Mouse (Mus musculus) skeletal muscle tissue, adult 2 months (tissue): ENCODE measurements around the gene Csrp2.

Source experiments
- DNase-seq: peaks from one replicate; pipeline ENCODE4 v3.0.0-alpha.2; 2012; ENCODE audit warnings: low read depth, low spot score

Csrp2 gene

DNA sequence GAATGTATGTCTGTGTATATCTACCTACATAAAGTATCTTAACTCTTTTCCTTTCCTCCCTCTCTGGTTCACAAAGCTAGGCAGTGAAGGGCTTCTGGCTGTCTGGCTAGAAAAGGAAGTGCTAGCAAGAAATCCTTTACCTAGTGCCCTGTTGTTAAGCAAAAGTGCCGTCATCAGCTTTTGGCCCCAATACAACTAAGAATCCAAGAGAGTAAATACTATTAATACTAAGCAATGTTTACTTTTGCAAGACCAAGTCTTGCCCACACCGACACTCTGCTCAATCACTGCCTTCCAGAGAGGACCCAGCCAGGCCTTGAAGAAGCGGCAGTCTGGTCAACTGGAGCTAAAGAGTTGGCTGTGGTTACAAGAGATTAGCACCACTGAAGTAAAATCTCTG, 51.5 kb downstream of the Csrp2 start:
- DNase-seq, result no peak

DNA sequence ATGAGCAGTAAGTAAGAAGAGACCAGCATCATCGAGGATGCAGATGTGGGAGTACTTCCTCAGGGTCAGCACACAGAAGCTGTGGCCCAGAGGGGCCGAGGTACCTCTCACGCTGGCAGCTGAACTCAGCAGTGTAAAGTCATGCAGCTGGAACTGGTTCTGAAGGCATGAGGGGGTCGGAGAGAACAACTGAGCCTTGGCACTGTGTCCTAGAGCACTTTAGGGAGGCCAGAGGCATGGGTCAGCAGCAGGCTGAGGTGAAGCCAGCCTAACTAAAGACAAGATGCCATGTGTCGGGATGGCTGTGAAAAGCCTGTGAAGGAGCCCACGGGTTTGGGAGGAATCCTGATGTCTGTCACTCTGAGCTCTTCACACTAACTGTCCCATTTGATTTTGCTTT, 51.9 kb downstream of the Csrp2 start:
- no peak for DNase-seq

DNA sequence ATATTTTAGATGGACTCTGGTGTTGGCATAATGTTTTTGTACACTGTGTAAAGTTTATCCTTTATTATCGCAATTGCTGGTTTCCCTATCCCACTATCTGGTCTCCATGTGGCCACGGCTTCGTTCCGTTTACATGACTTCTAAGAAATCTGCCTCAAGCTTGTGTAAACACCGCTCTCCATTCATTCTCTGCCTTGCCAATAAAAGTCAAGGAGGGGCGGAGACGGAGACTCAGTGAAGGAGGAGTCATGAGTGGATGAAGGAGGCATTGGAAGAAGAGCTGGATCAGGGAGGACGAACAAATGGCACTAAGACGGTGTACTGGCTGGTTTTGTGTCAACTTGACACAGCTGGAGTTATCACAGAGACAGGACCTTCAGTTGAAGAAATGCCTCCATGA, 52.4 kb downstream of the Csrp2 start:
- no peak for DNase-seq

DNA sequence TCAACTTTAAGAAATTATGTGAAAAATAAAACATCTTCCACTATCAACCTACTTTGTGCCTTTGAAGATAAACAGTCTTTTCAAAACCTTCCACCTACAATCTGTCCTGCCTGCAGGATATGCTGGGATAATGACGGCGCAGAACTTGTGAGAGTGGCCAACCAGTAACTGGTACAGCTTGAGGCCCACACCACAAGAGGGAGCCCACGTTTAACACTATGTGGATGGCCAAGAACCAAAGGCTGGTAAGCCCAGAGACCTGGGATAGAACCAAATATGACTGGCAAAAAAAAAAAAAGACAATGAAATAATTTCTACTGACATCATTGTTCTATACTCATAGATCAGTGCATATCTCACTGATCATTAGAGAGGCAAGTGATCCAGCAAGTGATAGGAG, 54.9 kb downstream of the Csrp2 start:
- DNase-seq, result peak; percentile 30

DNA sequence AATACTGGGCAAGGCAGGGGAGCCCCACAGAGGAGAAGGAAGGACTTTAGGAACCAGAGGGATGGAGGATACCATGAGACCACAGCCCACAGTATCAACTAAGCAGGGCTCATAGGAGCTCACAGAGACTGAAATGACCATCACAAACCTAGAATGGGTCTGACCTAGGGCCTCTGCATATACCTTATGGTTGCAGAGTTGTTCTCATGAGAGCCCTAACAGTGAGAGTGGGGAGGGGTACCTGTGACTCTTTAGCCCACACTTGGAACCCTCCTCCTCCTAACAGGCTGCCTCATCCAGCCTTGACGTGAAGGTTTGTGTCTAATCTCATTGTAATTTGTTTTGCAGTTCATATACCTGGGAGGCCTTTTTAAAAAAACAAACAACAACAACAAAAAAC, 55.3 kb downstream of the Csrp2 start:
- no peak for DNase-seq

DNA sequence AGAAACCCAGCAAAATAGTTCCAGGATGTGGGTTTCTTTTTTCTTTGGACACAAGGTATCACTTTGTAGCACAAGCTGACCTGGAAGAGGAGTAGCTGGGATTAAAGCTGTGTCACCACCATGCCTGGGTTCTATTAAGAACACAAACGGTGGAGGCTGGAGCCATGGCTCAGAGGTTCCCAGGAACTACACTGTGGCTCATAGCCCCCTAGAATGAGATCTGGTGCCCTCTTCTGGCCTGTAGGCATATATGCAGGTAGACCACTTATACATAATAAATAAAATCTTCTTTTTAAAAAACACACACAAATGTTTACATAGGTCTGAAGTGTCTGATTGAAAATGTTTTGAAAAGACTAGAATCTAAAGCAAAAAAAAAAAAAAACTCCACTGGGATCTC, 56.5 kb downstream of the Csrp2 start:
- DNase-seq, result peak; percentile 28

DNA sequence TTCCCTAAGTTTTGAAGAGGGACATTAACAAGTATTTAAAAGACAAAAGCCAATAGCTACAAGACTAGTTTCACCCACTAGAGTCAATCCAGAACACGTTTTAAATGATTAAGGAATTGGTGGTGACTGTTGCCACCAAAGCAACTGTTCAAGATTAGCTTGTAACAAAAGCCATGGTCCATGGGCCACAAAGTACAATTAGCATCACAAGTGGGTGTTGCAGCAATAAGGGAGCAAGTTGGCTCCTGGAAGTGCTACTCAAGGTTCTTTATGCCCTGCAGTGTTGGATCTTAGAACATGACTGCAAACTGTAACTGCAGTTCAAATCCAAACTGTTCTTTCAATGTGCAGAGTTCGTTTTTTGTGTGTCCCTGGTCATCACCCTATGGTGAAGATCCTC, 57.8 kb downstream of the Csrp2 start:
- DNase-seq, result no peak

DNA sequence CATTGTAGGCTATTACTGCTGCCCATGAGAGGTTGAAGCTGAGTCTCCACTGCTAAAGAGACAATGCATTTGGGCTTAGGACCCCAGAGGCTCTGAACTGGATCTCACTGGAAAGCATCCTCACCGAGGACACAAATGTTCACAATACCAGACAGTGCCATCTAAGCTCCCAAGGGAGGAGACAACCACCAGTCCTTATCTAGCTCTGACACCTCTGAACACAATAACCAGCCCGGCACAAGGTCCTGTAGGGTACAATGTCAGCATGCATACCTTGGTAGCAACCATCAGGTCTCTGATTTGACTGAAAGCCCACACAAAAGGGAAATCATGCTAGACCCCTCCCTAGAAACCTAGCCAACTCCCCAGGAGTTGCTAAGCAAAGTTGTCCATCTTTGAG, 59.8 kb downstream of the Csrp2 start:
- DNase-seq, result no peak

DNA sequence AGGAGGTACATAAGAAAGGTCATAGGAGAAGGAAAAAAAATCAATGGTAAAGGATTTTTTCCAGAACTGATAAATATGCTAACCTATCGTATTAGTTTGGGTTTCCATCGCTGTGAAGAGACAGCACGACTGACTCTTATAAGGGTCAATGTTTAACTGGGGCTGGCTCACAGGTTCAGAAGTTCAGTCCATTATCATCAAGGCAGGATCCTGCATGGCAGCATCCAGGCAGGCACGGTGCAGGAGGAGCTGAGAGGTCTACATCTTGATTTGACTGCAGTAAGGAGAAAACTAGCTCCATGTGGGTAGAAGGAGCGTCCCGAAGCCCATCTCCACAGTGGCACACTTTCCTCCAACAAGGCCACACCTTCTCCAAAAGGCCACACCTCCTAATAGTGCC, 60.9 kb downstream of the Csrp2 start:
- DNase-seq, result no peak

DNA sequence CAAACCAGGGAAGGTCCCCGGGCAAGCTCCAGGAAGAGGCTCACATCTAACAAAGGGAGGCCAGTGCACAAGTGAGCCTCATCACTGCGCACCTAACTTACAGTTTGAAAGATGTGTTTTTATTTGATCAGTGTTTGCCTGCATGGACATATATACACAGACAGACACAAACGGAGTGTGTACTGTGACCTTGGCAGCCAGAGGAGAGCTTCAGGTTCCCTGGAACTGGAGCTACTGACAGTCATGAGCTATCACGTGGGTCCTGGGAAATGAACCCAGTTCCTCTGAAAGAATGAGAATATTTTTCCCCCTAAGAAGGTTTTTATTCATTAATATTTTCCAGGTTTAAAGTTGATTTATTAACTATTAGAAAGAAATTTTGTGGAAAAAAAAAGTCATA, 63.2 kb downstream of the Csrp2 start:
- DNase-seq, result peak; percentile 35

DNA sequence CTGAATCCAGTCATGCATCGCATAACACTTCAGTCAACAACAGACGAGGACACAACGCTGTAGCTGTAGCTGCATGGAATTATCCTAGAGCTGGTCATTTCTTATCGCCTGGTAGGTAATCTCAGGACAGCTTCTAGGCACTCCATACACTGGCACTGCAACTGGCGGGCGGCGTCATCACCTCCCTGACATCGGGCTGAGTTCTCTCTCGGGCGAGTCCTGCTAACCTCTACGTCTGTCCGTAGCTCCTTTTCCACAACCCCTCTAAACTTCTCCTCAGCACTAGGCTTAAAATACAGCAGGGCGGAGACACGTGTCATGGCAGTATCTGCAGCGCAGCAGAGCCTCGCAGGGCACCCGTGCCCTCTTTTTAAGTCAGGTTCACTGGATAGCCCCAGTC, 67.1 kb downstream of the Csrp2 start:
- peak; percentile 42 for DNase-seq
